Mouse (Mus musculus) cerebellum, adult 2 months (tissue): ENCODE measurements around the gene Ispd. TPM values are rescaled to one million over a fixed set of nuclear protein-coding genes. Genes with fewer than 3 reads are reported as not detected.

Experiments
- DNase-seq, 2 experiments: peaks; one replicate each; pipeline ENCODE4 v3.0.0; 2021
- H3K27ac ChIP-seq: fragments of 200-500 bp; 2 replicates; pipeline ENCODE4 v1.5.1; 2012; ENCODE audit warnings: low read length, control low read depth, inconsistent platforms; ENCODE audit not compliant: insufficient read depth
- H3K27me3 ChIP-seq: fragments of 200-500 bp; 2 replicates; pipeline ENCODE4 v1.6.1; 2012; ENCODE audit warnings: inconsistent platforms, mild to moderate bottlenecking, low read length, moderate library complexity; ENCODE audit not compliant: control insufficient read depth, insufficient read depth
- H3K4me1 ChIP-seq: fragments of 200-500 bp; 2 replicates; pipeline ENCODE4 v1.6.1; 2011; ENCODE audit warnings: low read length; ENCODE audit not compliant: control insufficient read depth, insufficient read depth
- H3K4me3 ChIP-seq: fragments of 200-500 bp; replicated peaks from 2 replicates; pipeline ENCODE3; 2011; ENCODE audit warnings: mild to moderate bottlenecking, low read depth, low read length, control low read depth; ENCODE audit not compliant: insufficient read depth
- CTCF ChIP-seq: fragments of 200-500 bp; IDR thresholded peaks from 2 replicates; pipeline ENCODE4 v1.5.1; 2011; ENCODE audit warnings: low read depth, mild to moderate bottlenecking, control low read depth, low read length, moderate library complexity, borderline replicate concordance; ENCODE audit not compliant: insufficient read depth
- POLR2A ChIP-seq: fragments of 200-500 bp; IDR thresholded peaks from 2 replicates; pipeline ENCODE4 v1.6.1; 2011; ENCODE audit warnings: low read length, control low read depth, borderline replicate concordance; ENCODE audit not compliant: insufficient read depth
- WGBS: fragments of 180-500 bp; shearing (Covaris S2); methylation state at CpG from one replicate; pipeline ENCODE4 v1.1.7; 2018; 5-methylcytosine and 5-hydroxymethylcytosine counted together
- polyA plus RNA-seq: library from polyadenylated mRNA; depleted of rRNA; stranded (reverse); fragments of >200 nt; gene quantifications from 2 replicates; pipeline ENCODE4 v1.2.3, GENCODE M21; 2012

The Ispd gene
- polyA plus RNA-seq, 1 experiment = 6.6 TPM

DNA sequence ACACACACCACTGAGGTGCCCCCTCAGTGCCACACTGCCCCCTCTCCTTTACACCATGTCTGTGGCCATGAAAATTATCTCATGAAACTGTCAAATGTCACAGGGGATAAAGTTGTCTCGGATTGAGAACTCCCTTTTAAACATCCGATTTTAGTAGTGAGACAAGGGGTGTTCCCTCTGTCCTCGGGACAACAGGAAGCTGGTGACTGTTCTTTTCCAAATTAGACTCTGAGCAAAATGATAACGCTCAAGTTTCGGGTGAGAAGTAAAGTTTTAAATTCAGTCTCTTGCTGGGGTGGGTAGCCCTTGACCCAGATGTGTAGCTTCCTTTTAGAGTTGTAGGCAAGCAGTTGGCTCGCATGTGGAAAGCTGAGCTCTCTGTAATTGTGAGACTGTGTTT lies 96.3 kb downstream of the Ispd start:
- TF ChIP-seq POLR2A = no peak
- TF ChIP-seq CTCF = no peak
- no peaks in the 10 kb centered on the region for H3K27me3 ChIP-seq
- H3K27ac ChIP-seq = no peak overlapping the region
- H3K4me3 ChIP-seq = no peak overlapping the region
- no peak for DNase-seq
- H3K4me1 ChIP-seq = no peaks in the 10 kb centered on the region
- 79% methylated on average over 6 of the region's 6 CpGs for WGBS

DNA sequence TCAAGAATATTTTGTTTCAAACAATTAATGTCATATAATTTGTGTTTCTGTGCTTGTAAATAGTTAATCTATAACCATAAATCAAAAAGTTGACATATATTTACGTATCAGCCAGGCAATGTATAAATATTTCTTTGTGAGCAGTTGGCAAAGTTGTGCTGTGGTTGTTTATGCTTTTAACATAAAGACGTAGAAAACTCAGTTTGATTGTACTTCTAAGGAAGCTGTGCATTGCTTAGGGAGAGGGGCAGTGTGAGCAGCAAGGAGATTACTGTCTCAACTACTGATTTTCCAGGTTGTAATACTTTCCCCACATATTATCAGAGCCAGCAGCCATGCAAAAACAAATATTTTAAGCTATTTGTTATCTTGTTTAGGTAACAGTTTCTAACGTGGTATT lies 96.7 kb downstream of the Ispd start:
- 92% methylated on average over 3 of the region's 3 CpGs for WGBS

DNA sequence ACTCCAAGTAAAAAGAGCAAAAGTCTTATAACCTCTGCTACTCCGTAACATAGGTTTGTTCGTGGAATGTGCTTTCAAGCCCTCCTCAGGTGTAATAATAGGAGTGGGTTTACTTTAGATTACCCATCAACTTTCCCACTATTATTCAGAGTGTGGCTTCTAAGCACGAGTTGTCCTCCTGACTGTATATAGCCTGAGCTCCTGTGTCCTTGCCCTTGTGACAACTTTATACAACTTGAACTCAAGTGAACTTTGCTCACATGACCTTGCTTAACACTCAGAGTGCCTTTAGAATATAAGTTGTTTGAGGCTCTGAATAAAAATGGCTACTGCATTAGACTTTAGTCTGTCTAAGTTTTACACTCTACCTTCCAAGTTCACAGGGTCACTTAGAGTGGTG lies 100.5 kb downstream of the Ispd start:
- WGBS = 95% methylated on average over 3 of the region's 3 CpGs
- no peak for DNase-seq
- no peak overlapping the region for H3K4me3 ChIP-seq
- H3K27ac ChIP-seq = no peak overlapping the region
- no peak for TF ChIP-seq POLR2A
- TF ChIP-seq CTCF = no peak
- no peaks in the 10 kb centered on the region for H3K4me1 ChIP-seq
- H3K27me3 ChIP-seq = no peaks in the 10 kb centered on the region

More for the DNA sequence above, 96.7 kb downstream of the Ispd start:
- H3K4me1 ChIP-seq = no peaks in the 10 kb centered on the region
- no peak for DNase-seq
- TF ChIP-seq CTCF (no peak), POLR2A (no peak)
- H3K27me3 ChIP-seq = no peaks in the 10 kb centered on the region
- no peak overlapping the region for H3K4me3 ChIP-seq
- H3K27ac ChIP-seq = no peak overlapping the region

DNA sequence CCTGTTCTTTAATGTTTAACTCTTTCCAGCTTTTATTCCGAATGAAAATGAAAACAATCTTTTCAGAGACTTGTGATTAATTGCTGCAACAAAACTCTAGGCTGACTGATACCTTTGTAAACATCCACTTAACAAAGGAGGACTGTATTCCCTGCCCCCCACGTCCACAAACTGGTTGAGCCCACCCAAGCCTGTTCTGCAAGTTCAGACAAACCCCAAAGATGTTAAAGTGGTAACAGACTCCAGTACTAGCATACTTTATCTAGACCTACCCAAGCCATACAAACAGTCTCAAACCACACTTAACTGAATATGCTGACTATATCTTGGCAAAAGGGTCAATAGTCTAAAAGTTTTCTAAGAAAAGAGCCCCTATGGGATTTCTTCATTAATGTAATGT lies 102.1 kb downstream of the Ispd start:
- H3K4me3 ChIP-seq = no peak overlapping the region
- DNase-seq = no peak
- TF ChIP-seq POLR2A (no peak), CTCF (no peak)
- no peaks in the 10 kb centered on the region for H3K27me3 ChIP-seq
- 67% methylated on average over 2 of the region's 2 CpGs for WGBS
- H3K4me1 ChIP-seq = no peaks in the 10 kb centered on the region
- H3K27ac ChIP-seq = no peak overlapping the region

DNA sequence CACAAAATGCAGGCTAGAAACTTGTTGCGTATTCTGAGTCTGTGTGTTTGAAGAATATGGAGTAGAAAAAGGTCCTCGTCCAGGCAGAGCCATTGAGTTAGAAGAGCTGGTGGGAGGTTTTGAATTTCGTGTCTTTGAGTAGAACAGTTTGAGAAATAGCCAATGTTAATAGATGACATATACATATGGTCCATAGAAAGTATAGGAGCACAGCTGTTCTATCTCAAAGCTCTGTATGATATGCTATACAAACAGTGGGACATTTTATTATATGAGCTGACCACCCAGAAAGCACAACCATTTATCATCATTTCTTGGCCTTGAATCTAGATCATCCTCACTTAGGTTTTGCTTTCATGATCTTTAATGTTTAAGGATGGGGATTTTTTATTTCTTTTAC lies 116.3 kb downstream of the Ispd start:
- no peak for TF ChIP-seq POLR2A
- TF ChIP-seq CTCF = no peak
- Histone ChIP-seq H3K4me1 (no peaks in the 10 kb centered on the region), H3K27me3 (no peaks in the 10 kb centered on the region), H3K27ac (no peak overlapping the region), H3K4me3 (no peak overlapping the region)
- 82% methylated on average over 3 of the region's 3 CpGs for WGBS
- DNase-seq = no peak

DNA sequence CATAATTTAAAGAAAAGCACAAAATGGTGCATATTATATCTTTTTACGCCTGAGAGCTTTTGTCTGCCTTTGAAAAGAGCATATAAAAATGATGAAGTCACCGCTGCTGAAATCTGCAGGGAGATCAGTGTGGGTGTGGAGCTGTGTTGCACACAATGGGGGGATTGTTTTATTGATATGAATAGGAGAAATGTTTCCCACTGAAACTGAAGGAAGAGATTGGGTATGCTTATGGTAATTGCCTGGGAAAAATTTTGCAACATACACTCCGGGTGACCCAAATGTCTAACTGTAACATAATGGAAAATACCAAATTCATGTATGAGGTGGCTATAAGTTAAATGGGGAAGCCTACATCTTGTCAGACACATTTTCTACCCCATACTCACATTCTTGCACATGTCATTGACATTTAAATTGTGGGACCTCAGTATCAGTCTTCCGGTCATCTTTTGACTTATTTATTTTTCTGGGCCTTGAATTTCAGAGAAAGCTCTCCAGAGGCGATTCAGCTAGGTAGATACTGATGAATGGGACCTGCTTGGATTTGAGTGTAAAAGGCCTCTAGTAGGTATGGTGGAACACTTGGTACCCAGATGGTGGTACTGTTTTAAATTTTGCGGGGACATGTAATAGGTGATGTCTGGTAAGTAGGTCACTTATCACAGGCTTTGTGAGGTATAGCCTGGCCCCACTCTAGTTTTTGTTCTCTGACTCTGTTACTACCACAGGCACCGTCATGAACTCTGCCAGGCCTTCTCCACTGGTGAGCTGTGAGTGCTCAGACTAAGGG lies 126.1 kb downstream of the Ispd start:
- no peak for DNase-seq
- no peak for TF ChIP-seq POLR2A
- TF ChIP-seq CTCF = no peak
- no peaks in the 10 kb centered on the region for H3K27me3 ChIP-seq
- 54% methylated on average over 7 of the region's 7 CpGs for WGBS
- H3K27ac ChIP-seq = no peak overlapping the region
- H3K4me1 ChIP-seq = no peaks in the 10 kb centered on the region
- H3K4me3 ChIP-seq = no peak overlapping the region

DNA sequence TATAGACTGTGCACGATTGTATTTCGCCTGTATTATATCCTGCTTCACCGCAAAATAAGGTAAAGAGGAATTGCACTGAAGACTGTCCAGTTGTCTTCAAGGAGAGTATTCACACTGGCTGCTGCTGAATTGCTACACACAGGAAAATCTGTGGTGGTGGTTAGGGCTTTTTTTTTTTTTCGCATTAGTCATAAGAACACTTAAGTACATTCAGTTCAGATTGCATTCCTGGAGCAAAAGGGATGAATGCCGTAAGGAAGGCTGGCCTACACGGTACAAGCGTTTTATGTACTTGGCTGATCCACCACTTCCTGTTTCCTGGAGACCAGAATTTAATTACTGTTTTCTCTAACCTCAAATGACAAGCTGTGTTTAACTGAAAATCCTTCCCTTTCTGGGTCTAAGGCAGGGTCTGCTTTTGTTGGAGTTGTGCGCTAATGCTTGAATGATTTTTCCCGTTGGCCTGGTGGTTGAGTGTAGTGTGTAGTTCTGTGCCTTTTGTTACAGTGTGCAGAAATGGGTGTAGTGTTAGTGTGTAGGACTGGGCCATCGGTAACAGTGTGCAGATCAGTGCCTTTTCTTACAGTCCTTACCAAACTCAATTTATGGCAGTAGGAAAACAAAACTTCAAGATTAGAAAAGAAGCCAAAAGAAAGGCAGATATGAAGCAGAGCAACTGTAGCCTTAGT lies 128.8 kb downstream of the Ispd start:
- DNase-seq = no peak
- Histone ChIP-seq H3K27ac (no peak overlapping the region), H3K4me3 (no peak overlapping the region), H3K4me1 (no peaks in the 10 kb centered on the region), H3K27me3 (no peaks in the 10 kb centered on the region)
- TF ChIP-seq CTCF = no peak
- no peak for TF ChIP-seq POLR2A
- 90% methylated on average over 10 of the region's 10 CpGs for WGBS

DNA sequence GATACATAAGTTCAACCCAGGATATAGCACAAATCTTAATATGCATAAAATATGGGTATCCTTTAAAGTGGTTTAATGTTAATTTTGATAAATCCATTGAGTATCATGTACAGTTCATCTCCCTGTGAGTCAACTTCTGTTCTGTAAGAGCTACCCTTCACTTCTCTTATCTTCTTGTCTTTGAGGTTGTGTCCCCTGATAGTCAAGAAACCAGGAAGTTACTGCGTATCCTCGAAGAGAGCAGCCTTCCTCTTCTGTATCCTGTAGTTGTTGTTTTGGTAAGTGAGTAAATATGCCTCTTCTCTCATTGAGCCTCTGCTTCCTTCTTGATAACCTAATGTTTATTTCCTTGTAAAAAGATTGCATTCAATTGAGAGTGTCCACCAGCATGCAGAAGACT lies 140.5 kb downstream of the Ispd start:
- WGBS = 85% methylated on average over 2 of the region's 2 CpGs
- TF ChIP-seq CTCF = no peak
- TF ChIP-seq POLR2A = no peak
- H3K27me3 ChIP-seq = no peaks in the 10 kb centered on the region

More for the DNA sequence above, 140.5 kb downstream of the Ispd start:
- no peak for DNase-seq
- Histone ChIP-seq H3K4me3 (no peak overlapping the region), H3K4me1 (no peaks in the 10 kb centered on the region), H3K27ac (no peak overlapping the region)
